Mouse (Mus musculus) layer of hippocampus, adult 2 months (tissue): ENCODE results near the gene Nlgn2. TPM values are rescaled to one million over a fixed set of nuclear protein-coding genes. Genes with fewer than 3 reads are reported as not detected.
"Not testable (repeated sequence)": the region's sequence is repeated elsewhere in the genome, so short reads cannot be mapped to it uniquely, and the experiment has no call there.

Experiments used
- DNase-seq, 2 experiments: peaks; one replicate each; pipeline ENCODE4 v3.0.0; 2022; ENCODE audit warnings: low spot score in 2 of 2
- H3K27ac ChIP-seq: fragments of 200-600 bp; 2 replicates; pipeline ENCODE4 v1.8.1; 2022
- H3K4me3 ChIP-seq: fragments of 200-600 bp; 2 replicates; pipeline ENCODE4 v1.8.1; 2022; ENCODE audit warnings: mild to moderate bottlenecking
- CTCF ChIP-seq: fragments of 200-600 bp; conservative IDR thresholded peaks from 2 replicates; pipeline ENCODE4 v1.8.1; 2022; ENCODE audit warnings: antibody characterized with exemption, mild to moderate bottlenecking, moderate library complexity
- total RNA-seq, 2 experiments: library from RNA; stranded (reverse); gene quantifications; 2 replicates each; pipeline ENCODE4 v1.2.3; 2021

The Nlgn2 gene
- total RNA-seq, 2 experiments from 2014 or later, result 197 to 201 TPM

DNA sequence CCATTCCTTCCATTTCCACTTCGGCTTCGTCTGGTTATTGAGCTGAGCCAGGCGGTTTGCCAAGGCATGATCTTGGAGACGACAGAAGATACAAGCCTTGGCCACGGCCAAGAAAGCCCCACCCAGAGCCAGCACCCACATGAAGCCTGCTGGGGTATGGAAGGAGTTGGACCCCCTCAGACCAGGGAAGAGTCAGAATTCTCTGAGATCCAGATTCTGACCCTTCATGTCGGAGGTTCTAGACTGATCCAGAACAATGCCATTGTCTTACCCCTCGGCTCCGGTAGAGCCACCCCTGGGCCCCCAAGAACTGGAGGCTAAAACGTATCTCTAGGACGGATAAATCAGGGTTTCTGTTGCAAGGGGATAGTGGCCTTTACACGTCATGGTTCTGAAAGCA is 40.3 kb upstream of the Nlgn2 start, which contains the start of gene Tmem95:
Tmem95 (minus strand) TSS at position 141 of the 400 bp plus-strand sequence.
- DNase-seq, result no peak
- H3K27ac ChIP-seq, result peak within 1 kb of the TSS; percentile 60; the same call in 1 of the 2 replicates
- no peak for TF ChIP-seq CTCF
- peak within 1 kb of the TSS; percentile 9; the same call in 1 of the 2 replicates for H3K4me3 ChIP-seq

DNA sequence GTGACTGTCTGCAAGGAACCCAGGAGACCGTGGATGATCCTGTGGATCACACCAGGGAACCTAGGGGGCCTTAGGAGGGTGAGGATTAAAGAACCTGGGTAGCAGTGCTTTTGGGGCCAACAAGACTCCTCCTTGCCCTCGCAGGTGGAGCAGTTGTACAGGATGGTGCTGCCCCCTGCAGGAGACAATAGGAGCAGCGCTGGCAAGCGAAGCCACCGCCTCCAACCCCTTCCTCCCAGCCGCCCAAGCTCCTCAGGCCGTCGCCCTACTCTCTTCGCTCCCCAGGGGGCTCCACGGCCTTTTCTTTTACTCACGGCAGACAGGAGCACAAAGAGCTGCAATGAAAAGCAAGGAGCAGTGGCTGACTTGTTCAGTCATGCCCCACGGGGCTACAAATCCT is 39.3 kb upstream of the Nlgn2 start:
- peak overlapping the region; percentile 9; the same call in 1 of the 2 replicates for H3K4me3 ChIP-seq
- DNase-seq, result peak; percentile 78 to 85
- peak; percentile 92 for TF ChIP-seq CTCF
- peak overlapping the region; percentile 60; the same call in 1 of the 2 replicates for H3K27ac ChIP-seq

DNA sequence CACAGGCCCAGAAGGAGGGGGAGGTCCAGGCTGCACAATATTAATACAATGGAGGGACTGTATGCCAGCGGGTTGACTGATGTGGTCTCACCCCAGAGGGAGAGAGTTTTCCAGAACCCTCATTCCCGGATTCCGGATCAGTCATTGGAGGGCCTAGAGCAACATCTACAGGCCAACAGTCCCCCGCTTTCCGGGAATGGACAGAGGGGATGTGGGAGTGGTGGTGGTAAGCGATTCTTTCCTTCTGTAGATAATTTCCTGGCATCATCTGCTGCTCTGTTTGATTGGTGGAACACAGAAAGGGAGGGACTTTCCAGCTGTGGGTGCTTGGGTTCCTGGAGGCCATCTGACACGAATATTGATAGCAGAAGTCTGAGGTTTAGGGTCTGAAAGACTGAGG is 38.6 kb upstream of the Nlgn2 start:
- Histone ChIP-seq H3K27ac (peak overlapping the region; percentile 60), H3K4me3 (no peak overlapping the region)
- TF ChIP-seq CTCF, result no peak
- DNase-seq, result peak; percentile 44 to 61

DNA sequence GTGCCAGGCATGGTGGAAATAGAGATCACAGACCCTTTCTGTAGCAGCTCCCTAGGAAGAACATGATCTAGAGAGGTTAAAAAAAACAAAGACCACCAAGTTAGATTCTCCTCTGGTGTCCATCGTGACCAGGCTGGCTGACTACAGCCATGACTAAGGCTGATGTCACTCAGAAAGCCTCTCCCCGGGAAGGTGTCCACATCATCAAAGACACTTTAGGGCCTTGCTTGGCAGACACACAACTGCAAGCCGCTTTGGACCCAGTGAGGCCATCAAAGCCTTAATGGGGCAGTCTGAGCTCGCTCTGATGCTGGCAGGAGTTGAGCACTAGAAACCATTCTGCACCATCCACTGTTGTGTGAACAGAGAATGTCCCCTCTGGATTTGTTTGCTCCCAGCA is 34.9 kb upstream of the Nlgn2 start:
- no peak overlapping the region for H3K27ac ChIP-seq
- H3K4me3 ChIP-seq, result no peak overlapping the region
- no peak for DNase-seq
- TF ChIP-seq CTCF, result no peak

DNA sequence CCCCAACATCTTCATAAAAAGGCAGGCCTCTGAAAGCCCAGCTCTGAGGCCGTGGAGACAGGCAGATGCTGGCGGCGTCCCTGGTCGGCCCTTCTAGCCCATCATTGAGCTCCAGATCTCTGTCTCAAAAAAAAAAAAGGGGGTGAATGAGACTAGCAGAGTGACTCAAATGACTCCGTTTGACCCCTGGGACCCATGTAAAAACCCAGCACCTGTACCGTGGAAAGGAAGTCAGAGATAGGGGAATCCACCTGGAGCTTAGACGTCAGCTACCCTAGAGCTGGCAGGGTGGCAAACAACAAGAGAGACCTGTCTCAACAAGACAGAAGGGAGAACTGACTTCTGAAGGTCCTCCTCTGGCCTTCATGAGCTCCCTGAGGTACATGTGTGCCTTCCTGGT is 34.2 kb upstream of the Nlgn2 start:
- TF ChIP-seq CTCF, result no peak
- H3K4me3 ChIP-seq, result no peak overlapping the region
- no peak for DNase-seq
- no peak overlapping the region for H3K27ac ChIP-seq

DNA sequence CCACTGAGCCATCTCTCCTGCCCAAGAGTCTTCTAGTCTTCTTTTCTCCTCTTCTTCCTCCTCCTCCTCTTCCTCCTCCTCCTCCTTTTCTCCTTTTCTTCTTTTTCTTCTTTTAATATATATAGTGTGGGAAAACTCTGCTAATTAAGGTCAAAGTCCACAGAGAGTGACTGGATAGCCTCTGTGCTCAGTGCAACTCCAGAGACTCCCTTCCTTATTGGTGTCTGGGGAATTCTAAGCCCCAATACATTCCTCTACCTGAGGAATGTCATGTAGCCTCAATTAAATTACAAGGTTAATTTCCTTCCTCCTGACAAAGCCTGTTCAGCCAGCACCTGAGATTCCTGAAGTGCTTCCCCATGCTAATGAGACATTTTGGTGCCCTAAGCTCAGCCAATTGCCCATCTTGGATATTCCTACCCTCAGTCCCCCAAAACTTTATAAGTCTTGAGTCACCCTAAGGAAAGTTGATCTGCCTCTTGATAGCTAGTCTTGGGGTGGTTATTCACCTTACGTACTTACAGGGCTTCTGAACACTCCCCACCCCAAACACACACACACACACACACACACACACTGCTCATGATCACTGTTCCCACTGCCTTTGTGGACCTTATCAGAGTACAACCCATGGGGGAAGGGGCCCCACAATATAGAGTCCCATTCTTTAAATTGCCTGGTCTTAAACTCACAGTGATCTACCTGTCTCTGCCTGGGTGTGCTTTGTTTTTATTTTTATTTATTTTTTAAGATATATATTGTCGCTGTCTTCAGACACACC is 32.9 kb upstream of the Nlgn2 start:
- DNase-seq, result no peak
- Histone ChIP-seq H3K27ac (no peak overlapping the region), H3K4me3 (no peak overlapping the region)
- no peak for TF ChIP-seq CTCF

DNA sequence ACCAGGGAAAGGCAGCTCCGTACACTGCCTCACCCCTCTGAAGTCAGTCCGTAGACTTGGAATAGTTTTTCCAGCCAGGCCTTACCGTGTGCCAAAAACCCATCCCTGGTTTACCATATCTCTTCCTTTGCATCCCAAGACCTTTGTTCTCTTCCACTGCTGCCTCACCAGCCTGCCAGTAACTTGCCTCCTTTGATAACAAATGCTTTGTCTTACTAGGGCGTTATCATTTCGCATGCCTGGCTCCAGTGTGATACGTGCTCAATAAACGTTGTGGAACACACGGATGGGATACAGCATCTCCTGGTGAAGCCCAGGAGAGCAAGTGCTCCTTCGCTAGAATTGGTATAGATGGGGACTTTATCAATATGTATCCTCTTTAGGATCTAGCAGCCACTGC is 29.8 kb upstream of the Nlgn2 start:
- DNase-seq, result no peak
- no peak for TF ChIP-seq CTCF
- Histone ChIP-seq H3K4me3 (no peak overlapping the region), H3K27ac (no peak overlapping the region)

DNA sequence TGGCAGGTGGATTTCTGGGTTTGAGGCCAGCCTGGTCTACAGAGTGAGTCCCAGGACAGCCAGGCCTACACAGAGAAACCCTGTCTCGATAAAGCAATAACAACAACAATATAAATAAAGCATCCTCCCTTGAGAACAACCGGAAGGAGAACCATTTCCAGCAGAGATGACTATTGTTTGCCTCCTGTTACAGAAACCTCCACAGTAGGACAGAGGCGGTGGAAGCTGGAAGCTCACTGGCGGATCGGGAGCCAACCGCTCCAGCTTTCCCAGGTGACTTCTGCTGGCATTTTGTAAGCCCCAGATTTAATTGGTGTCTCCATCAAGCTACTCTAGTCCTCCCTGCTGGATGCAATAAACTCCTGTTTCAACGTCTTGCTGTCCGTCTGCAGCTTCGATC is 28.0 kb upstream of the Nlgn2 start:
- DNase-seq, result no peak
- no peak overlapping the region for H3K4me3 ChIP-seq
- no peak for TF ChIP-seq CTCF
- H3K27ac ChIP-seq, result no peak overlapping the region

DNA sequence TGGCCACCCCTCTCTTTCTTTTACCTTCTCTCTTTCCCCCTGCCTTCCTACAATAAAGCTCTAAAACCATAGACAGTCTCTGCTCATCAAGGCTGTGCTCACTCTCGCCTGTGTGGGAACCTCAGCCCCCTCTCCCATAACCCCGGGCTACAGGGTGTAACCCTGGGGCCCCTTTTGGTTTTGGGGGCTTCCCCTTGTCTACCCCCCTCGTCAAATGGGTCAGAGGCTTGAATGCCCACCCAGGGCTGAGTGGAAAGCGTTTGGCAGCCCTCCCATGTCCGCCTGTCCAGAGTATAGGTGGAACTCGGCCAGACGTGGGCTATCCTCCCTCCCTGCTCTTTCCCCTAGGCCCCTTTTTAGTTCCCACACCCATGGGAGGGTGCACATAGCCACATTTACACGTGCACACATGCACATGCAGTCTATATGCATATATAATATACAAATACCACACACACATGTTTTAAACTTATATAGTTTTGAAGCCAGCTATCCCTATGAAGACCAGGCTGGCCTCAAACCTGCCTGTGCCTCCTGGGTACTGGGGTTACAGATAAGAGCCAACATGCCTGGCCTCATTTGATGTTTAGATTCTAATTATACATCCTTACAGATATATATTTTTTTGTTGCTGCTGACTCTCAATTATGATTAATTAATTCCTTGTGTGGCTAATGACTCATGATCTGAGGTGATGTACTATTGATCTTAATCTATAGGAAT is 26.7 kb upstream of the Nlgn2 start:
- no peak for TF ChIP-seq CTCF
- Histone ChIP-seq H3K4me3 (no peak overlapping the region), H3K27ac (no peak overlapping the region)
- no peak for DNase-seq

DNA sequence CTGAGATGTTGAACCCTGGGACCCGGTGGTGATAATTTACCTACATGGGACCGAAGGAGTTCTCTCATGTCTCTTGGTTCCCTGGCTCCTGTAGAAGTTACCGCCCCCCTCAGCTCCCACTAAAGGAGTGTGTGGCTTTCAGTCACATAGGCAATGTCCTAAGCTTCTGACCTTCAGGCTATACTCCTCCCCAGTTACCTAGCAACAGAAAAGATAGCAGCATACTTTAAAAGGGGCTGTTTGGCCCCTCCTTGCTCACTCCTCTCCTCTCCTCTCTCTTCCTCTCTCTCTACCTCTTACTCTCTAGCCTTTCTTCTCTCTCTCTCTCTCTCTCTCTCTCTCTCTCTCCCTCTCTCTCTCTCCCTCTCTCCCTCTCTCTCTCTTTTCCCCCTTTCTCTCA is 26.1 kb upstream of the Nlgn2 start:
- not testable (repeated sequence) for DNase-seq, H3K4me3 ChIP-seq, H3K27ac ChIP-seq

DNA sequence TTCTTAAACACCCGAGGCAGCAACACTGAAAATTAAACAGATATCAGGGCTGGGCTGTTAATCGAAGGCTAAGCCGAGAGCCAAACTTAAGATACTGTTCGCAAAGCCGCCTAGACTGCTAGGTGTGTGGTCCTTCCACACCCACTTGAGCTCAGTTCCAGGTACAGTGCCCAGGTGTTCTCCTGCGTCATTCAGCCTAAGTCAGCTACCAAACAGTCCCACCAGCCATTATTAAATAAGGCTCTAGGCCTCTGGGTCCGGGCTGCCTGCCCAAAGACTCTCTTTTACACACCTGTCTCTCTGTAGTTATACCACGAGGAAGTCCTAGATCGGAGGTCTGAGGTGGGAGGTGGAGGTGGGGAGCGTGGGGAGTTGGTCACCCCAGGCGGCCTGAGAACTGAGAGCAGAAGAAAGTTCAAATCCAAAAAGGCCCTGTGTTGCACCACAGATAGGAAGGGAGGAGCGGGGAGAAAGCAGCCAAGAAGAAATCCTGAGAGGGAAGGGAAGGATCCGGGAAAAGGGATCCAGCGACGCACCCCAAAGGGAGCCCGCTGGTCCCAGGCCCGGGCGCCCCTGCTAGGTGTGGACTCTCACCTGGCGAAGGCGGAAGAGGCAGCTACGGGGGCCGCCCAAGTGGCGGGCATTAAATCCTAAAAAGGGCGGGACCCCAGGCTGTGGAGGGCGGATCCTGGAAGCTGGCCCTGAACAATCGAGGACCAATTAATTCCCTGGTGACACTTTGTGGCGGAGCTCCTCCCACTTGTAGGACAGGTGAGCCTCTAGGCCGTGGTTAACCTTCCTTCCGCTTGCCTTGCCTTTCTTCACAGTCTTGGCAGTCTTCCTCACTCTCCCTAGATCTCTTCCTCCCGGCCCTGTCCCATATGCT is 20.8 kb upstream of the Nlgn2 start, which contains the start of gene Tnk1:
Tnk1 (minus strand) TSS at position 618 of the 886 bp plus-strand sequence.
- DNase-seq, result no peak
- H3K27ac ChIP-seq, result no peak within 1 kb of the TSS
- TF ChIP-seq CTCF, result no peak
- no peak within 1 kb of the TSS for H3K4me3 ChIP-seq

DNA sequence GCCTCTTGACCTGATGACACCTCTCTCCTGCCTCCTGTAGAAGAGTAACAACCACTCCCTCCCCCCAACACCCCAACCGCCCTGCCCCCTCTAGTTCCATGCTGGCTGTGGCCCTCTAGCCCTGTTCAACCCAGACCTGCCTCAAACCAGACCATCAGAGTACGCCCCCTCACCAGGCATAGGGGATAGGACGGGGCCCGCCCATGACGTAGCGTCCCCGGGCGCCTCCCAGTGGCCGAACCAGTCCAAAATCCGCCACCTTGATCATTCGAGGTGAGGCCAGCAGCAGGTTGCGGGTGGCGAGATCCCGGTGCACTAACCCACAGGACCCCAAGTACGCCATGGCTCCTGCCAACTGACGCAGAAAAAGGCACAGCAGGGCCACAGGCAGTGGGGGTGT is 17.8 kb upstream of the Nlgn2 start:
- Histone ChIP-seq H3K27ac (no peak overlapping the region), H3K4me3 (no peak overlapping the region)
- DNase-seq, result no peak
- peak; percentile 68 for TF ChIP-seq CTCF

DNA sequence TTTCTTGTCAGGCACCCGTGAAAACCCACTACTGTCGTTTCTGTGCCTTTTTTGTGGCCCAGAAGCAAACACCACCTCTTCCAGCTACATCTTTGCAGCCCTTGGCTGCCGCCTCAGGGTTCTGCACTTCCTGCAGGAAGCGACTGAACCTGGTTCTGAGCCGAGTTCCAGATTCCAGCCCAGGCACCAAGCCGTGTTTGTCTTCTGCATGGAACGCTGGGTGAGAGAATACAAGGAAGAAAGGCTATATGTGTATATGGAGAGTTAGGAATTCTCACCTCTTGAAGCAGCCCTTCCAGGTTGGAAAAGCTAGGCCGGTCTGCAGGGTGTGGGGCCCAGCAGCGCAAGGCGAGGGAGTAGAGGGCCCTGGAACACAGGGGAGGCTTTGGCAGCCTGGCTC is 17.1 kb upstream of the Nlgn2 start:
- DNase-seq, result no peak
- no peak overlapping the region for H3K4me3 ChIP-seq
- TF ChIP-seq CTCF, result no peak
- H3K27ac ChIP-seq, result no peak overlapping the region
